Mouse (Mus musculus) c-Kit-positive CD71-positive TER-119-positive erythroid progenitor cells, embryonic 14.5 days (primary cell): ENCODE measurements around the gene Arhgap23.

ENCODE experiments used
- DNase-seq: peaks from one replicate; pipeline ENCODE4 v3.0.0-alpha.2; 2013; ENCODE audit warnings: low spot score

The Arhgap23 gene

DNA sequence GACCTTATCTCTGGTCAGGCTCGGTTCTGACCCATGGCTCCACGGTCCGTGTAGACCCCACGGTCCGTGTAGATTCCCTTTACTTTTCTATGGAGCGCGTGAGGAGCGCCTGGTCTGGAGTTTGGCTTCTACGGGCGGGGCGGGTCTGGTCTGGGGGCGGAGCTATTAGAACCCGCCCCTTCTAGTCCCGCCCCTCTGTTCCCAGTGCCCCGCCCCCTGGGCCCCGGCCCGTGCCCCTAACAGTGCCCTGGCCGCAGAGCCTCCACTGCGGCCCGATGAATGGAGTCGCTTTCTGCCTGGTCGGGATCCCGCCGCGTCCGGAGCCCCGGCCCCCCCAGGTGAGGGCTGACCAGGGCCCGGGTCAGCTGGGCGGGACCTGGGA lies at the start of gene Arhgap23:
Gene Arhgap23 (plus strand): TSS at position 204 of the 382 bp plus-strand sequence.
- peak; percentile 73 for DNase-seq

DNA sequence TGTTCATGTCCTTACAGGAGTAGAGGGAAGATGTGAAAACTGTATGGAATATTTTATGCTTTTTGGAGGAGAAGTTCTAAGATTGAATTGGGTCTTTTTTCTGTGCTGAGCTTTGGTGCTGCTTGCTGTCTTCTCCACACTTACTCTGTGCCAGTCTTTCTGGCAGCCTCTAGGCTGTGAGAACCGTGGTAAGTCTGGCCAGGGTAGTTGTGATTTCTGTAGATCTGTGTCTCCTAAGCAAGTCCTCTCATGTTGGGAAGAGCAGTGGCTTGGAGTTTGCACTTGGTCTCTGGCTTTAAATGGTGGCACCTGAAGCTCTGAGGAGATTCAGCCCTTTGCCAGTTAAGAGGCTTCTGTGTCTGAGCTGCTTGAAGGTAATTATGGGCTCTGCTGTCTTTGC lies 49.8 kb upstream of the Arhgap23 start:
- DNase-seq = no peak

- DNase-seq = no peak
Measured at GRCm38 (mm10) chr11:97368501-97368900, 46.8 kb upstream of the Arhgap23 start.

- no peak for DNase-seq
Measured at GRCm38 (mm10) chr11:97370329-97371091, 44.8 kb upstream of the Arhgap23 start.

- DNase-seq = no peak
Measured at GRCm38 (mm10) chr11:97372159-97372864, 43.0 kb upstream of the Arhgap23 start.

DNA sequence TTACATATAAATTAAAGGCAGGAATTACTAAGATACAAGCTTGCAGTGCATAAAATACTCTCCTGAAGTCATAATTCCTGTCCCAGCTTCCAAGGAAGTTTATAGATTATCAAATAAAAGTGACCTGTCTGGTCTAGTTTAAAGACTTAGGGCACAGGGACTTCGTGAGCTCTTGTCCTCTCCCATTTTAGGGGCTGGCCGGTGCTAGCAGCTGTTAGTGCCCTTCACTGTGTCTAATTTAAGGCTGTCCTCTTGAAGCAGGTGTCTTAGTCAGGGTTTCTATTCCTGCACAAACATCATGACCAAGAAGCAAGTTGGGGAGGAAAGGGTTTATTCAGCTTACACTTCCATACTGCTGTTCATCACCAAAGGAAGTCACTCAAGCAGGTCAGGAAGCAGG lies 41.9 kb upstream of the Arhgap23 start:
- DNase-seq = no peak

DNA sequence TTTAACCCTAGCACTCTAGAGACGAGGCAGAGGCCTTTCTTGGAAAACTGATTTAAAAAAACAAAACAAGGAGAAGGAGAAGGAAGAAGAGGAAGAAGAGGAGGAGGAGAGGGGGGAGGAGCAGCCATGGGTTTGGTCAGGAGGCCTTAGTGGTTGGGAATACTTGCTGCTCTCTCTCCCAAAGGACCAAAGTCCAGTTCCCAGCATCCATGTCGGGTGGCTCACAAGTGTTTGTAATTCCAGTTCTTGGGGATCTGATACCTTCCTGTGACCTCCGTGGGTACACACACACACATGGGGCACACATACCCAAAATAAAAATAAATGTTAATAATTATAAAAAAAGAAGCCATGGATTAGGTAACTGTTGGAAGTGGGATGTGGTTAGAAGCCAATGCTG lies 35.3 kb upstream of the Arhgap23 start:
- no peak for DNase-seq

- DNase-seq = no peak
Measured at GRCm38 (mm10) chr11:97383017-97383416, 32.3 kb upstream of the Arhgap23 start.

- no peak for DNase-seq
Measured at GRCm38 (mm10) chr11:97383764-97384163, 31.6 kb upstream of the Arhgap23 start.

GRCm38 (mm10) chr11:97387811-97388210 lies 27.5 kb upstream of the Arhgap23 start:
- DNase-seq = no peak

- DNase-seq = no peak
Measured at GRCm38 (mm10) chr11:97389127-97389526, 26.2 kb upstream of the Arhgap23 start.

GRCm38 (mm10) chr11:97393658-97394057 lies 21.7 kb upstream of the Arhgap23 start:
- no peak for DNase-seq

DNA sequence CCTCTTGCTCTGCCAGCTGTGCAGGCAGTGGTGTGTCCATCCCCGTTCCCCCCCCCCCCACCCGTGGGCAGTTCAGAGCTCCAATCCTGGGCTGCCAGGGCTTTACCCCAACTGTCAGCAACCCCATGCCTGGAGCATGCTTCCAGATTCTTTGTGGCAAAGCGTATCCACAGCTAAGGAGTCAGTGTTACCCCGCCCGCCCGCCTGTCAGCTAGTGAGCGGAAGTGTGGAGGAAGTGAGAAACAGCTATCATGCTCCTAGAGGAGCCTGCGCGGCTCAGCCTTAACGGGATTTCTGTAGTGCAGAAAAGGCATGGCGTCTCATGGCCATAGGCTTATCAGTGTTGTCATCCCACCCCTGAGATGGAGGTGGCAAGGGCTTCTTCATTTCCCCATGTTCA lies 21.2 kb upstream of the Arhgap23 start:
- DNase-seq = no peak

DNA sequence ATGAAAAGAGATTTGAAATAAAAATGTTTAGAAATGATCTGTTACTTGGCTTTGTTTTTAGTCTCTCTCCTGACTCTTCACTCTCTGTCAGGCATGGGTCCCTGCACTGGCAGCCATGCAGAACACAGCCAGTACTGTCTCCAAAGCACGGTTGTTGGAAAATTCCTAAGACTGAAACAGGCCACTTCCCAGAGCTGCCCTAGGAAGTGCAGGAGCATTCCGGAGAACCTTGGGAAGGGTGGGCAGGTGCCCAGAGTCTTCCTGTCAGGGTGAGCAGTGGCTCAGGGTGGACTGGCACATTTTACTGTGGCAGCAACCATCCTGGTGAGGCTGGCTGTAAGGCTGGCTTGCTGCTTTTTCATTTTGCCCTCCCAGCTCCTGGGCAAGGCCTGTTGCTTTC lies 16.8 kb upstream of the Arhgap23 start:
- DNase-seq = no peak

DNA sequence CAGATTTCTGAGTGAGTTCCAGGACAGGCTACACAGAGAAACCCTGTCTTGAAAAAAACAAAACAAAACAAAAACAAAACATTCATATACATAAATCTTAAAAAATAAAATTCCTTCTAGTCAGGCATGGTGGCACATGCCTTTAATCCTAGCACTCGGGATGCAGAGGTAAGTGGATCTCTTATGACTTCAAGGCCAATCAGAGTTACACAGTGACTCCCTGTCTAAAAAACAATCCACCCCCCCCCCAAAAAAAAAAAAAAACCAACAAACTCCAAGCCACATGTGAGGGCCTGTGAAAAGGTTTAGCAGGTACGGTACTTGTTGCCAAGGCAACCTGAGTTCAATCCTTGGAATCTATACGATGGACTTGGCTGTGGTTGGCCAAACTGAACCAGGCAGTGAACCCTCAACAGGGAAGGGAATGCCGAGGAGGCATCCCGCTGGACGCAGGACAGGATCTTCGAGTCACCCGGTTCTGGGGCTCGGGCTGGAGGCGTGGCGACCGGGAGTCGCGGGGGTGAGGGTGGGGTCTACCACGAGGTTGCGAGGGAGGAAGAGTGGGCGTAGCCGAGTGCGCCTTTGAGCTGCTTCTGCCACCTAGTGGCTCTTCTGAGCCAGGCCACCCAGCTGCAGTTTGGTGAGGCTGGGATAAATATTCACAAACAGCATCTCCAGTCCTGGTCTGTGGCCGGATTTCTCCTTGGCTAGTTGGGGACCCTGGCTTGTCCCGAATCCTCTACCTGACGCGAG lies 15.2 kb upstream of the Arhgap23 start:
- peak; percentile 72 for DNase-seq

- DNase-seq = no peak
Measured at GRCm38 (mm10) chr11:97401082-97401481, 14.3 kb upstream of the Arhgap23 start.

DNA sequence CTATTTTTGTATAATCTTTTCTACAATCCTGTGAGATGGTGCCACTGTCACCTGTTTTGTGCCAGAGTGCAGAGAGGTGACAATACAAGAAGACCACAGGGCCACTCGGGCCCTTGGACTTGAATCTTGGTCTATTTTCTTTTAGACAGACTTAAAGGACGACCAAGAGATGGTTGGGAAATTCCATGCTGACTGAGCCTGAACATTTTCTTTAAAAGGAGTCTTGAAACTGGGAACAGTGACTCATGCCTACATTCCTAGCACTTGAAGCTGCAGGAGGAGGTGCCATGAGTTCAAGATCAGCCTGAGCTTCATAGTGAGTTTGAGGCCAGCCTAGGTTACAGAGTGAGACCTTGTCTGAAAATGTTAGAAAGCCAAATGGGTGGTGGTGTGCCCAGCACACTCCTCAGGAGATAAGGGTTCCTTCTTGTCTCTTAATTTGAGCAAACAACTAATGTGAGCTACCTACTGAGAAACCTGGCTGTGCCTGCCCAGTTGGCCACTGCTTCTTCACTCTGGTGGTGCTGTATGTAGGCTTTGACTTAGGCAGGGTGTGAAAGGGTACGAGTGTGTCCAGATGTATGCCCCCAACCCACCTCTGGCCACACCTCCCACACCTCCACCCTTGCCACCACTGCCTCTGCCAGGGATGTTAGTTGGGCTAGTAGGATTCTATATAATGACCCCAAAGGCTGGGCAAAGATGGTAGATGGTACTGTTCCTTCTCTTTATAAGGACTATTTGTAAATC lies 13.5 kb upstream of the Arhgap23 start:
- no peak for DNase-seq

DNA sequence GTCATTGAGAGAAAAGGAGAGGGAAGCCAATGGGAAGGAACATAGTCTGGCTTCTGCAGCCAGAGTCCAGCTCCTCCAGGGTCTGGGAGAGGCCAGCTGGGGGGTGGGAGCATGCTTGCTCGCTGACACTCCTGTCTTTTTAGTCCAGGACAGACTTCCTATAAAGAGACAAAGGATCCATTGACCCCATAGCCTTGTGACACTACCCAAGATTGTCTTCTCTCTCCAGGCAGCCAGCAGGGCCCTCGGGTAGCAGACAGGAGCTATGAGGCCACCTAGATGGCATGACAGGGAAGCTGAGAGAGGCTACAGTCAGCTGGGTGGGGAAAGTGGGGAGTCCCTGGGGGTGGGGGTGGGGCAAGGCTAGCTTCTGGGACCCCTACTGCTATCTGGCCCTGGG lies 12.6 kb upstream of the Arhgap23 start:
- DNase-seq = no peak

- no peak for DNase-seq
Measured at GRCm38 (mm10) chr11:97403614-97404183, 11.6 kb upstream of the Arhgap23 start.

DNA sequence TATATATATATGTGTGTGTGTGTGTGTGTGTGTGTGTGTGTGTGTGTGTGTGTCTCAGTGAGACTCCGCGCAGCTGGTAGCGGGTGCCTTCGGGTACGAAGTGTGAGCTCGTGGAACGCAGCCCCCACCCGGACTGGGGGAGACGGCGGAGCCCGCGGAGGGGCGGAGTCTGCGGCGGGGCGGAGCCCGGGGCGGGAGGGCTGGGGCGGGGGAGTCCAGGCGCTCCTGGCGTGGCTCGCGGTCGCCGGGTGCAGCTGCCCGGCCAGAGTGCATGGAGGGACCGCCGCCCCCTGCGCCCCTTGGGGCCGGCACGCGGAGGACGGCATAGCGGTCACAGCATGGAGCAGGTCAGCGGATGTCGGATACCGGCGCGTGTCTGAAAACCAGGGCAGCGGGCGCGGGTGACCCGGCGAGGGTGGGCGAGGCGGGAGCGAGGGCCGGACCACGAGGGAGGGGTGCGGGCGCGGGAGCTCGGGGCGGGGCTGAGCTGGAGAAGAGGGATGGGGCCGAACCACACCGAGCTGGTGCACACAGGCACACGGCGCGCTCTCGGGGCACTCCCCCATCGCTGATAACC lies 11.1 kb upstream of the Arhgap23 start:
- no peak for DNase-seq

GRCm38 (mm10) chr11:97404761-97405190 lies 10.6 kb upstream of the Arhgap23 start:
- DNase-seq = no peak
